Mouse (Mus musculus) adipocyte (in vitro differentiated cells): ENCODE measurements around the gene Olfr732.

Source experiments
- DNase-seq: peaks from one replicate; pipeline ENCODE4 v3.0.0-alpha.2; 2016; ENCODE audit warnings: low spot score

Olfr732 gene

DNA sequence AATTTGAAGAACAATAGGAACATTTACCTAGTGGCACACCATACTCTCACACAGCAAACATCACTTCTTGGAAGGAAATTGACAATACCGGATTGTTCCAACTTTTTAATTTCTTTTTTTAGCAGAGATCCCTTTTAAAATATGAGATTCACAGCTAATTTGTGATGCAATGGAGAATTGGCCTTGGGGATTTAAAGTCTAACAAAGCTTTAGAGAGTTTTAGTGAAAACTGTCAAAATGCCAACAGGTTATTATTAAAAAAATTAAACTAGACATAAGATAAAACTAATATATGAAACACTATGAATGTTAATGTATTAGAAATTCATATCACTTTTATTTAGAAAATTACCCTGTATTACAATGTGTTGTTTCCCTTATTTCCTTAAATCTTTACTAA is at the start of gene Olfr732:
Gene Olfr732, minus strand, starts transcription at position 101 of the 400 bp plus-strand sequence.
- DNase-seq = no peak

DNA sequence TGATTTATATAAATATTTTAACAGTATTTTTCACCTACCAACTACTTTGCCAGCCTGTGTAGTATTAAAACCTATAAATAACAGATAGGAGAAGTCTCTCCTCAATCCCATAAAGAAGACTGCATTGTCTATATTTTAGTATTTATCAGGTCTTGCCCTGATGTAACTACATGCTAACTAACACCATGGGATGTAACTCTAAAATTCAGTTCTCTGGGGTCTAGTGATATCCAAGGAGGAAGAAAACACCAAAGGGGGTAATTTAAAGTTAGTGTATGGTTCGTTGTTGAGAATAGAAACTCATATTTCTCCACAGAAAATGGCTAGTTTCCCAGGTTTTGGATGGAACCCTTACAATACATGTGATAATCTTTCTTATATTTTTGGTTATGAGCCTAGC is 42.7 kb upstream of the Olfr732 start, which contains the start of gene Olfr734:
Gene Olfr734, minus strand, starts transcription at position 101 of the 400 bp plus-strand sequence.
- no peak for DNase-seq

DNA sequence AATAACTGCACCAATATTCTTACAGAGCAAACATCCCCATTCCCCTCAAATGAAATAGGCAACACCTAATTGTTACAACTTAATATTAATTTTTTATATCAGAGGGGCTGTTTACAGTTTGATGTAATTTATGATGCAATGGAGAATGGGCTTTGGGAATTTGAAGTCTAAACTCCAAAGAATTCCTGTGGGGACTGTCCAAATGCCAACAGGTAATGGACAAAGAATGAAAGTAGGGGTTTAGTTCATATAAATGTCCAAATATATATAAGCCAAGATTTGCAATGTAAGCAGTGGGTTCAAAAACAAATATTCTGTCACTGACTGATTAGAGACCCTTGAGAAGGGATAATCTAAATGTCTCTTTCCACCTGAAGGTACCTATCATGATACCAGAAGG is 17.4 kb upstream of the Olfr732 start, which contains the start of gene Olfr733:
Gene Olfr733, minus strand, starts transcription at position 101 of the 400 bp plus-strand sequence.
- DNase-seq = no peak

DNA sequence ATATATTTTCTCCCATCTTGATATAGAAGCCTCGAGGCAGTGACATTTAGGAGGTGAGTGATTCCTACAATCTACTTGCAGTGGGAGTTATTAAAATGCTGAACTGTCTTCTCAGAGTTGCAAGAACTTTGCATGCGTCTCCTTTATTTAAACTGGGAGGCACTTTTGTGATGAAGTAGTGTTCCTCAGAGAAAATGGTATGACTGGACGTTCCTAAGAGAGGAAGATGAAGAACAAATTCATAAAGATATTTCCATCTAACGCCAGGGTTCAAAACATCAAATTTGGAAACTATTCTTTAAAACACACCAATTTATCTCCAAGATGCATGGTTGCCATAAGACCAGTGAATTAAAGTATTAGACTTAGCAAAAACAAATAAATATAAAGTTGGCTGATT is 42.2 kb downstream of the Olfr732 start, which contains the start of gene Olfr731:
Gene Olfr731, minus strand, starts transcription at position 101 of the 400 bp plus-strand sequence.
- no peak for DNase-seq
